Mouse (Mus musculus): ENCODE results near the gene Agmo. TPM values are rescaled to one million over a fixed set of nuclear protein-coding genes. Genes with fewer than 3 reads are reported as not detected.

The Agmo gene
- polyA plus RNA-seq, 1 experiment from 2014 or later = 0.23 TPM

DNA sequence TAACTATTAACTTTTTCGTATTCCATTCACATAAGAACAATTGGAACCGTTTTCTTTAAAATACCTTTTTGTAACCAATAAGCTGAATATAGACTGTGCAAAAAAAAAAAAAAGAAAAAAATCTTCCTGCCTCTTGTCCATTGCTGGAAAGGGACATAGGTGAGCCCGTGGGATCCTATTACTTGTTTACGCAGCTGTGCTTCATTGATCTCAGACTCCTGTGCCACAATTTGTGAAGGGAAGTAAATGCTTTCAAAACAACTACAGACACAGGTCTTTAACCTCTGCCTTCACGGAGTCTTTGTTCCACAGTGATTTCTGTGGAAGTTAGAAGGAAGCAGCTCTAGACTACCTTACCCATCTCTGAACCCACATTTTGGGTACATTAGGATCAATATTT, 104.3 kb downstream of the Agmo start:
- Histone ChIP-seq H3K27ac (ENCODE audit: low read length) (no peak overlapping the region), H3K9me3 (ENCODE audit: control insufficient read depth, low read length) (no peaks in the 10 kb centered on the region), H3K4me3 (replicated peaks; ENCODE audit: low read length) (no peak overlapping the region), H3K4me2 (ENCODE audit: low read length) (no peak overlapping the region), H3K4me1 (replicated peaks; ENCODE audit: control insufficient read depth, insufficient read depth, low read length) (no peaks in the 10 kb centered on the region), H3K27me3 (replicated peaks; ENCODE audit: control insufficient read depth, insufficient read depth, low read length) (no peaks in the 10 kb centered on the region), H3K36me3 (ENCODE audit: control insufficient read depth, insufficient read depth) (no peaks in the 10 kb centered on the region), H3K9ac (replicated peaks; ENCODE audit: low read depth, low read length) (no peak overlapping the region)
- ATAC-seq = no peak
- 81% methylated on average over 5 of the region's 5 CpGs for WGBS

DNA sequence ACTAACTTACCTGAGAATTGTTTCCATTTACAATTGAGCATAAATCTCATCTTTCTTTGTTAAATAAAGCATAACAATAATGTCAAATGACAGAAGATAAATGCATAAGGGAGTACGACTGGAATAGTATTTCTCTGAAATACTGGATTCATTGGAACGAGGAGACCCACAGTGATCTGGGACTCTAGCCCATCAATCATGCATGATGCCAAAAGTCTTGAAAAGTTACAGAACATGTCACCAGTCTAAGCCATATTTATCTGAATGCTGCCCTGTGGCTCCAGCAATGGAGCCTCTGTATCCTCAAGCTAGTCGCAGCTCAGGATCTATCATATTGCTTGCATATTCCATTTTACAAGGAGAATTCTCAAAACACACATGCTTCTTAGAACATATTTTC, 150.9 kb downstream of the Agmo start:
- no peak overlapping the region for H3K4me3 ChIP-seq (replicated peaks; ENCODE audit: low read length)
- no peak overlapping the region for H3K4me2 ChIP-seq (ENCODE audit: low read length)
- H3K9me3 ChIP-seq (ENCODE audit: control insufficient read depth, low read length) = no peaks in the 10 kb centered on the region
- H3K9ac ChIP-seq (replicated peaks; ENCODE audit: low read depth, low read length) = no peak overlapping the region
- no peaks in the 10 kb centered on the region for H3K36me3 ChIP-seq (ENCODE audit: control insufficient read depth, insufficient read depth)
- 78% methylated on average over 3 of the region's 3 CpGs for WGBS
- H3K4me1 ChIP-seq (replicated peaks; ENCODE audit: control insufficient read depth, insufficient read depth, low read length) = no peaks in the 10 kb centered on the region
- no peak overlapping the region for H3K27ac ChIP-seq (ENCODE audit: low read length)
- ATAC-seq = no peak
- no peaks in the 10 kb centered on the region for H3K27me3 ChIP-seq (replicated peaks; ENCODE audit: control insufficient read depth, insufficient read depth, low read length)

DNA sequence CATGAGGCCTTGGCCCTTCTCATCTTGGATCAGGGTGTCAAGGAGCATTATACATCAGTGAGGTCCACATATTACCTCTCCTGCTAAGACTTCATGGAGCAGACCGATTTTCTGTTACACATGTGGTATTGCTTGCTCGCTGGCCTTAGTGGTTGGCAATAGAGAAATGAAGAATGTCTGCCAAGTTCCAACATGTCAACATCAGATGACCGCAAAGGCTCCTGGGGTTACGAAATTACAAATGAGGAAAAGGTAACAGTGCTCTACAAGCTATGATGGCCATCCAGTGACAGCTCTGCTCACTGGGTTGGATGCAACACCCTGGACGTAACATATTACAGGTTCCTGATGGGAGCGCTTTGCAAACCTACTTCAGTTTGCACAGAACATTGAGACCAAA, 161.1 kb downstream of the Agmo start:
- no peak overlapping the region for H3K4me3 ChIP-seq (replicated peaks; ENCODE audit: low read length)
- WGBS = 96% methylated on average over 6 of the region's 6 CpGs
- no peak overlapping the region for H3K27ac ChIP-seq (ENCODE audit: low read length)
- no peak for ATAC-seq
- H3K36me3 ChIP-seq (ENCODE audit: control insufficient read depth, insufficient read depth) = no peaks in the 10 kb centered on the region
- H3K9me3 ChIP-seq (ENCODE audit: control insufficient read depth, low read length) = no peaks in the 10 kb centered on the region
- H3K27me3 ChIP-seq (replicated peaks; ENCODE audit: control insufficient read depth, insufficient read depth, low read length) = no peaks in the 10 kb centered on the region
- no peaks in the 10 kb centered on the region for H3K4me1 ChIP-seq (replicated peaks; ENCODE audit: control insufficient read depth, insufficient read depth, low read length)
- H3K9ac ChIP-seq (replicated peaks; ENCODE audit: low read depth, low read length) = no peak overlapping the region
- no peak overlapping the region for H3K4me2 ChIP-seq (ENCODE audit: low read length)

DNA sequence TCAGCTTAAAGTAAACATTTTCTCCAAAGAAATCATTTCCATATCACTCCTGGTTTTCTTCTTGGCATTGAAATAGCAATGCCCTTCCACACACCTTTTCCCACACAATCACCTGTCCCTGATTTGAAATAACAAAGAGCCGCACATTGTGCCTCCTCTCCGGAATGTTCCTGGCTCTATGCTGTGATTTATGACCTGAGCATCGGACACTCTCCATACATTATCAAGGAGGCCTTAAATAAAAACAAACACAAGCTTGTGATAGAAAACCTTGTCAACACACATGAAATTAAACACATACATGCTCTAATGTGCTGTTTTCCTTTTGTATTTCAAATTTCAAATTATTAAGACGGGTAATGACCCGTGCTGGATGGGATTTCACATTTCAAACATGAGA, 184.9 kb downstream of the Agmo start:
- Histone ChIP-seq H3K9me3 (ENCODE audit: control insufficient read depth, low read length) (no peaks in the 10 kb centered on the region), H3K4me1 (replicated peaks; ENCODE audit: control insufficient read depth, insufficient read depth, low read length) (no peaks in the 10 kb centered on the region), H3K27me3 (replicated peaks; ENCODE audit: control insufficient read depth, insufficient read depth, low read length) (no peaks in the 10 kb centered on the region), H3K4me2 (ENCODE audit: low read length) (no peak overlapping the region), H3K4me3 (replicated peaks; ENCODE audit: low read length) (no peak overlapping the region), H3K27ac (ENCODE audit: low read length) (no peak overlapping the region), H3K36me3 (ENCODE audit: control insufficient read depth, insufficient read depth) (no peaks in the 10 kb centered on the region), H3K9ac (replicated peaks; ENCODE audit: low read depth, low read length) (no peak overlapping the region)
- ATAC-seq = no peak
- 93% methylated on average over 5 of the region's 5 CpGs for WGBS

DNA sequence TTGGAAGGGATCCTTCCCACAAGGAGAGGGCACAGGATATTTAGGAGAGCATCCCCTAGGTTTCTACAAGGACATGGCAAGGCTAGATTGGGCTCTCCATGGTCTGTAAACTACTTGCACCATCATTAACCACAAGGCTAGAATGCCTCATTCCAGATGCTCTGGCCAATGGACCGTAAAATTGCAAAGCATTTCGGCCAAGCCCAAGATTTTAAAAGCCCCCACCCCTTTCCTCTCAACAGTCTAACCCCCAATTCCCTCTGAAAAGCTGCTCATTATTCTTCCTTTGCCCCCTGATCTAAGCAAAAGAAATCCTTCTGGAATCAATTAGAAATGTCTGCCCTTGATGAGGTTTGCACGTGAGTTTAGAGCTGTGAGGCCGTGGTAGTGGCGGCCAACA, 185.3 kb downstream of the Agmo start:
- H3K27ac ChIP-seq (ENCODE audit: low read length) = no peak overlapping the region
- no peaks in the 10 kb centered on the region for H3K36me3 ChIP-seq (ENCODE audit: control insufficient read depth, insufficient read depth)
- no peaks in the 10 kb centered on the region for H3K9me3 ChIP-seq (ENCODE audit: control insufficient read depth, low read length)
- no peak overlapping the region for H3K4me3 ChIP-seq (replicated peaks; ENCODE audit: low read length)
- 58% methylated on average over 5 of the region's 5 CpGs for WGBS
- H3K27me3 ChIP-seq (replicated peaks; ENCODE audit: control insufficient read depth, insufficient read depth, low read length) = no peaks in the 10 kb centered on the region
- ATAC-seq = no peak
- no peaks in the 10 kb centered on the region for H3K4me1 ChIP-seq (replicated peaks; ENCODE audit: control insufficient read depth, insufficient read depth, low read length)
- no peak overlapping the region for H3K4me2 ChIP-seq (ENCODE audit: low read length)
- H3K9ac ChIP-seq (replicated peaks; ENCODE audit: low read depth, low read length) = no peak overlapping the region

DNA sequence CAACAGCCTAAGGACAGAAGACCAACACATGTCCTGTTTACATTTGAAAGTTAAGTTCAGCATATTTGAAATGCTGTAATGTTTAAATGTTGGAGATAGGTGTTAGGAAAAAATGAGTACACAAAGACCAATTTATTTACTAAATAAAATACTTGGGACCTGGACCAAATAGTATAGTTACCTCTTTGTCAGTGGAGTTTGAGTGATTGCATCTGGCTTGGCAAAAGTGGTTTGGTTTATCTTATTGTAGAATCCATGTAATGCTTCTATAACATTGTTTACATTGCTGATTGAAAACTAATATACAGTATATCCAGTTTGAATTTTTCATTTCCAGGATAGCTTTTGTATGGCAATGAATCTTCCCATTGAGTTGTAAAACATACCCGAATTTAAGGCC, 193.0 kb downstream of the Agmo start:
- Histone ChIP-seq H3K9me3 (ENCODE audit: control insufficient read depth, low read length) (no peaks in the 10 kb centered on the region), H3K27ac (ENCODE audit: low read length) (no peak overlapping the region), H3K9ac (replicated peaks; ENCODE audit: low read depth, low read length) (no peak overlapping the region), H3K4me2 (ENCODE audit: low read length) (no peak overlapping the region), H3K36me3 (ENCODE audit: control insufficient read depth, insufficient read depth) (no peaks in the 10 kb centered on the region), H3K4me1 (replicated peaks; ENCODE audit: control insufficient read depth, insufficient read depth, low read length) (no peaks in the 10 kb centered on the region), H3K4me3 (replicated peaks; ENCODE audit: low read length) (no peak overlapping the region), H3K27me3 (replicated peaks; ENCODE audit: control insufficient read depth, insufficient read depth, low read length) (no peaks in the 10 kb centered on the region)
- ATAC-seq = no peak
- WGBS = 74% methylated on average over 1 of the region's 1 CpGs

DNA sequence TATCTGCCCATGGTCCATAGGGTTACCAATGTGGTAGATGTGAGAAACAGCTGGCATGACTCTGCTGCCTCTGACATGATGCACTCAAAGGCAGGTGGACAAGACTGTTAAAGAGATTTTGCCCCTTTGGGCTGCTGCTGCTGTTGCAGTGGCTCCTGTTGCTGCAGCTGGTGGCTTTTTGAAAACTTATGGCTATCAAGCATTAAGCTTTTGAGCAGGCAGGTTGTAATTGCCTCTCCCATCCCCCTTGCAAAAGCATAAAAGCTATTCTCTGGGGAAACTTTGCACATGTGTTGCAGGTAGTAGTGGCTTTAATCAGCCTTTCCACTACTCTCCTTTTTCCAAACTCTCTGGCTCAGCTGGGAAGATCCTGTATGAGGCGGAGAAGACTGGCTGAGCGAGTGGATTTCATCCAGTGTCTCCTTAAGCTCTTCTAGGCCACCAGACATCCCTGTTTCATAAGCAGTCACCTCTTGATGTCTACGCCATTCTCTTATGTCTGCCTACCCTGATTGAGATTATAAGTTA, 201.1 kb downstream of the Agmo start:
- no peaks in the 10 kb centered on the region for H3K4me1 ChIP-seq (replicated peaks; ENCODE audit: control insufficient read depth, insufficient read depth, low read length)
- no peak for ATAC-seq
- H3K36me3 ChIP-seq (ENCODE audit: control insufficient read depth, insufficient read depth) = no peaks in the 10 kb centered on the region
- H3K27me3 ChIP-seq (replicated peaks; ENCODE audit: control insufficient read depth, insufficient read depth, low read length) = no peaks in the 10 kb centered on the region
- H3K27ac ChIP-seq (ENCODE audit: low read length) = no peak overlapping the region
- H3K9ac ChIP-seq (replicated peaks; ENCODE audit: low read depth, low read length) = no peak overlapping the region
- WGBS = 96% methylated on average over 3 of the region's 3 CpGs
- H3K4me2 ChIP-seq (ENCODE audit: low read length) = no peak overlapping the region
- no peak overlapping the region for H3K4me3 ChIP-seq (replicated peaks; ENCODE audit: low read length)
- no peaks in the 10 kb centered on the region for H3K9me3 ChIP-seq (ENCODE audit: control insufficient read depth, low read length)

DNA sequence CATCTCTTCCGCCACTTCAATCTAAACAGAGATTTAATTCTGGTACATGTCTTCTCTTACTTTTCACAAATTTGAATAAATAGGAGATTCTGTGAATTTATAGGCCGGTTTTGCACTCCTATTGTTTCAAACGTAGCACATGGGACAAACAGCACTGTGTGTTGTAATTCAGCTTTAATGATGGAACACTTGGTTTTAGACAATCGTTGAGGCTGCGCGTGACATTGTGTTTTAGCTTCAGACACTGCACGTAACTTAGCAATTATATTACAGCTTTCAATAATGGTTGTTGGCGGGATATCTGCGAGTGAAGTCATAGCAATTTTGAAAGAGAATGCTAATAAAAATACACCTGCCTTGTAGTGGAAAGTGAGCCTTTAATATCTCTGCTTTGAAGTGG, 203.8 kb downstream of the Agmo start:
- H3K27me3 ChIP-seq (replicated peaks; ENCODE audit: control insufficient read depth, insufficient read depth, low read length) = no peaks in the 10 kb centered on the region
- H3K36me3 ChIP-seq (ENCODE audit: control insufficient read depth, insufficient read depth) = no peaks in the 10 kb centered on the region
- 28% methylated on average over 9 of the region's 9 CpGs for WGBS
- no peak overlapping the region for H3K27ac ChIP-seq (ENCODE audit: low read length)
- no peaks in the 10 kb centered on the region for H3K4me1 ChIP-seq (replicated peaks; ENCODE audit: control insufficient read depth, insufficient read depth, low read length)
- no peaks in the 10 kb centered on the region for H3K9me3 ChIP-seq (ENCODE audit: control insufficient read depth, low read length)
- H3K4me3 ChIP-seq (replicated peaks; ENCODE audit: low read length) = no peak overlapping the region
- ATAC-seq = no peak
- H3K4me2 ChIP-seq (ENCODE audit: low read length) = no peak overlapping the region
- no peak overlapping the region for H3K9ac ChIP-seq (replicated peaks; ENCODE audit: low read depth, low read length)

DNA sequence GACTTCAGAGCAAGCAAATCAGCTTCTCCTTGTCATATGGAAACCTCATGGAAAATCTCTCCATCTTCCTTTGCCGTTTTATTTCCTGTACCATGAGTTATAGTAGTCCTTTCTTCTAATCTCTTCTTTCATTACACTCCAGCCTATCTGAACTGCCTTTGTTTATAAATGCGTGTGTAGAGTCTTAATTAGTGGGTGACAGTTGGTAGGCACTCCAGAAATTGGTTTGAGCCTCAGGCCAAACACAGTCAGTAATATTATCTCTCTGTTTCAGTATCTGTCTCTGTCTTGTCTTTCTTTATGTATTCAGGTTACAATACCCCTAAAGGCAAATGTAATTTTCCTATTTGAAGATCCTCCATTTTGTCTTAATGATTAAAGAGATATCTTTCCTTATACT, 208.2 kb downstream of the Agmo start:
- WGBS = 17% methylated on average over 2 of the region's 2 CpGs
- no peak overlapping the region for H3K9ac ChIP-seq (replicated peaks; ENCODE audit: low read depth, low read length)
- no peaks in the 10 kb centered on the region for H3K36me3 ChIP-seq (ENCODE audit: control insufficient read depth, insufficient read depth)
- H3K4me3 ChIP-seq (replicated peaks; ENCODE audit: low read length) = no peak overlapping the region
- ATAC-seq = no peak
- no peaks in the 10 kb centered on the region for H3K9me3 ChIP-seq (ENCODE audit: control insufficient read depth, low read length)
- H3K4me2 ChIP-seq (ENCODE audit: low read length) = no peak overlapping the region
- H3K4me1 ChIP-seq (replicated peaks; ENCODE audit: control insufficient read depth, insufficient read depth, low read length) = no peaks in the 10 kb centered on the region
- H3K27ac ChIP-seq (ENCODE audit: low read length) = no peak overlapping the region
- no peaks in the 10 kb centered on the region for H3K27me3 ChIP-seq (replicated peaks; ENCODE audit: control insufficient read depth, insufficient read depth, low read length)

Data from forebrain, embryonic 16.5 days (tissue).